Mouse (Mus musculus): Measurements from ENCODE around the gene Psap.
"Not testable (repeated sequence)": the region's sequence is repeated elsewhere in the genome, so short reads cannot be mapped to it uniquely, and the experiment has no call there.

Psap gene

DNA sequence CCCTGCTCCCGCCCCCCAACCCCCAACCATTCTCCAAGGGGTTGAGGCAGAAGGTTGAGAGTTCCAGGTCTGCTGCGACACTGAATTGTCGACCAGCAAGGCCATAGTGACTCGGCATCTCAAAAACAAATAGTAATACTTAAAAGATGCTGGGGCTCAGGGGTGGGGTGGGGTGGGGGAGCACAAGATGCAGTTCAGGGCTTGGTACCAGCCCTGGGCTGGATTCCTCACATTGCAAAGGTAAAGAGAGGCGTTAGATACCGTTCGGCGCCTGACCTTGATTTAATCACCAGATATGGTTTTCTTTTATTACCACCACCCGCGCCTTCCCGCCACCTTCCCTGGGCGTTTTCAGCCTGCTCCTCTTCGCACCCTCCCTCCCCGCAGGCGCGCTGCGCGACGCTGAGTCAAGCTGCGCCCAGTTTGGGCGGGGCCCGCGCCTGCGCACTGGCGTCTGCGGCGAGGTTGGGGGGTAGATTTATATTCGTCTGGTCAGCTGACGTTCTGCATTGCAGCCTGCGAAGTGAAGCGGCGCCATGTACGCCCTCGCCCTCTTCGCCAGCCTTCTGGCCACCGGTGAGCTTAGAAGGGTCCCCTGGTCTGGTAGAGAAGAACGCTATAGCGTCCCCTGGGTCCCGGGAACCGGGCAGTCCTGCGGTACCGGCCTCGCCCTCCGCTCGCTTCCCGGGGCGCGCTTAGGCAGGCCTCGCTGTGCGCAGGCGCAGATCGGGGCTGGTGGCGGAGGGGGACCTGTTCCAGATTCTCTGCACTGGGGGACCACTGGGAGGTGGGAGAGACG, at the start of gene Psap:
Gene Psap, plus strand, starts transcription at position 421 of the 799 bp plus-strand sequence.
- DNase-seq (ENCODE audit: low read depth, low spot score) = peak; percentile 94

DNA sequence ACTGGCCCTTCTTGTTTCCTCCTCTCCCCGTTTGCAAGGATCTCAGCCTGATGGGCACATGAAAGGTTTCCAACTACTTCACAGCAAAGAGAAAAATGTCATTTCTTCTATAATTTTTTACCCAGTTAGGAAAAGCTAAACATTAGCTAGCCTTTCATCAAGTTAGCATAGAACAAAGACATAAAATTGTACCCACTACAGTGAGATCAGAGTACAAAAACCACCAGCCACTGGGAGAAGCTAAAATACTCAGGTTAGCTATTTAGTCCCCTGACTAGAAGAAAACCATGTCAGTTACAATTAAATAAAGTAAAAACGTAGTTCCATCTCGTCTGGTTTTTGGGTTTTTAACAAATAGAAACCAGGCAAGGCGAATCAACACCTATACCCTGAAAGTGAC, 49.8 kb upstream of the Psap start:
- no peak for DNase-seq (ENCODE audit: low read depth, low spot score)

DNA sequence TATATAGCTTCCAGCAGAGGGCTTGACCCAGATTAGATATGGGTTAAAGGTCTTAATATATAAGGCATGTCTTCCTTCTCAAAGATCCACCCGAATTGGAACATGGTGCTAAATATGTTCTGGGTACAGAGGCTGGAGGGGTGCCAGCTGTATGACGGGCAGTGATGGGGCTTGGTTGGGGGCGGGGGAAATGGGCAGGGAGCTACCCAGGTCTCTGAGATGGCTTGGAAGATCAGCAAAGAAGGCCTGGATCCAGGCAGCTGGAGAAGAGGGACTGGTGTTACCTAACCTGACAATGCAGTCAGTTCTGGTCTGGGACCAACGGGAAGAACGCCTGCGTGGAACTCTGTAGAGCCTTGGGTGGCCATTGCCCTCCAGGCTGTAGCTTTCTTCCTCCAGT, 48.3 kb upstream of the Psap start:
- DNase-seq (ENCODE audit: low read depth, low spot score) = no peak

- no peak for DNase-seq (ENCODE audit: low read depth, low spot score)
Observed at GRCm38 (mm10) chr10:60230321-60231088, 46.9 kb upstream of the Psap start.

DNA sequence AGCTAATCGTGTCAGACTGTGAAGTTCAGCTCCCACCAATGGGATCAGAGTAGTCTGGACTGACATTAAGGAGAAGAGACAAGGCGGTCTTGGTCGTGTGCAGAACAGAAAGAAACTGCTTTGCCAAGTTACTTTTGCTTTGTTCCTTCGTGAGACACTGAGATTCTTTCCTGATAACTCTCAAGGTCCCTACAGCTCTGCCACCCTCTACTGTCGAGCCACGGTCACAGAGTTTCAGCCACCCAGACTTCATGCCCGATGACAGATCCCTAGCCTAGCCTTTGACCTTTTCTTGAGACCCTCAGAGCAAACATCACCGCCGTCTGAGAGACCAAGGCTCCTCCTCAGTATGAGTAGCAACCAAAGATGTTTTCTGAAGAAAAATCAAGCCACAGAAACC, 43.4 kb upstream of the Psap start:
- no peak for DNase-seq (ENCODE audit: low read depth, low spot score)

DNA sequence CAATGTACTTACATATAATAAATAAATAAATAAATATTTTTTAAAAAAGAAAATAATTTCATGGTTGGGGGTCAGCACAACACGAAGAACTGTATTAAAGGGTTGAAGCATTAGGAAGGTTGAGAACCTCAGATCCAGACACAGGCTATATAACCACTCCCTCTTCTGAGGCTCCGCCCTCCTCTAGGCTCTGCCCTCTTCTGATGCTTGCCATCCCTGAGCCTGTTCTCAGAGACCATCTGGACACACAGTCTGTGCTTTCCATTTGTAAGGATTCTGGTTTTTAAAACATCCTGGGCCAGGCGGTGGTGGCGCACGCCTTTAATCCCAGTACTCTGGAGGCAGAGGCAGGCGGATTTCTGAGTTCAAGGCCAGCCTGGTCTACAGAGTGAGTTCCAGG, 41.6 kb upstream of the Psap start:
- not testable (repeated sequence) for DNase-seq (ENCODE audit: low read depth, low spot score)

- peak; percentile 61 for DNase-seq (ENCODE audit: low read depth, low spot score)
Observed at GRCm38 (mm10) chr10:60237475-60238154, 39.8 kb upstream of the Psap start.

DNA sequence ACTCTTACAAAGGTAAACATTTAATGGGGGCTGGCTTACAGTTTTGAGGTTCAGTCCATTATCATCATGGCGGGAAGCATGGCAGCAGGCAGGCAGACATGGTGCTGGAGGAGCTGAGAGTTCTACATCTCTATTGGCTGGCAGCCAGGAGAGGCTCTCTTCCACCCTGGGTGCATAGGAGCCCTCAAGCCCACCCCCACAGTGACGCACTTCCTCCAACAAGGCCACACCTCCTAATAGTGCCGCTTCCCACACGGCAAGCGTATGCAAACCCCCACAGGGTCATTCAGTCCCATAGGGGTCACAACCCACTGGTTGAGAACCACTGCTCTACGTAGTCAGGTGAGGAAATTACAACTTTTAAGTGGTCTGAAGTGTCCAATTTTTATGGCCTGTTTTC, 37.0 kb upstream of the Psap start:
- no peak for DNase-seq (ENCODE audit: low read depth, low spot score)

- no peak for DNase-seq (ENCODE audit: low read depth, low spot score)
Observed at GRCm38 (mm10) chr10:60243941-60244340, 33.5 kb upstream of the Psap start.

DNA sequence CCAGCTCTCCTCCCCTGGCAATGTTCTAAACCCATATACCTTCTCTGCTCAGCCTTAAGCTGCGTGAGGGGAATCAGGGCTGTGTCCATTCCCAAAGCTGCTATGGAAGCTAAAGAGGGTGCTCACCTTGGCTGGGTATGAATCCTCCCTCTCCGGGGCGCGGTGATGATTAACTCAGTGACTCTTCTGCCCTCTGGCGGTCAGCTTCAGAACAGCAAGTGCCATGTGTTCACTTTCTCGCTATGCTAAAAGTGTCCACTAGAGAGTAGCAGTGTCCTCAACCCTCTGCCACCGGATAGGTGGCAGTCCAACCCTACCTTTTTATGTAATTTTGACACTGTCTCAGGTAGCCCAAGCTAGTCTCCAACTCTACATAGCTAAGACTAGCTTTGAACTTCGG, 32.4 kb upstream of the Psap start:
- DNase-seq (ENCODE audit: low read depth, low spot score) = peak; percentile 92

- DNase-seq (ENCODE audit: low read depth, low spot score) = no peak
Observed at GRCm38 (mm10) chr10:60245635-60246034, 31.8 kb upstream of the Psap start.

GRCm38 (mm10) chr10:60246519-60246918, 30.9 kb upstream of the Psap start:
- DNase-seq (ENCODE audit: low read depth, low spot score) = peak; percentile 80

- DNase-seq (ENCODE audit: low read depth, low spot score) = not testable (repeated sequence)
Observed at GRCm38 (mm10) chr10:60248345-60248744, 29.1 kb upstream of the Psap start.

- DNase-seq (ENCODE audit: low read depth, low spot score) = no peak
Observed at GRCm38 (mm10) chr10:60250426-60250965, 26.9 kb upstream of the Psap start.

GRCm38 (mm10) chr10:60252187-60252586, 25.2 kb upstream of the Psap start:
- DNase-seq (ENCODE audit: low read depth, low spot score) = no peak

DNA sequence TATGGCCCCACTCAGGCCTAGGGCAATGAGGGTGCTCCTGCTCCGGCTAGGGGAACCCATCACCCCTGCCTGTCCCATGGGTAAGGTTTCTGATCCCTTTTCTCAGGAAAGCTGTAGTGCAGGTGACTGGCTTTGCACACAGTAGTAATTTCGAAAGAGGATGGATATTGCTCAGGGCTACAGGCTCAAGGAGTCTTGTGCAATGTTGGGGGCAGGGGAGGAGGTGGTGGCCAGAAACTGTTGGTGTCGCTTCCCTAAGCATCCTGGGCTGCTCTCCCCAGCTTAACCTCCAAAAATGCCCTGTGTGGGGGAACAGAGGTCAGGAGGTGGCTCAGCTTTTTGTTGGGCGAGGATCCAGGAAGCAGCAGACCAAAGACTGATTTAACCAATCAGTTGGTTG, 24.8 kb upstream of the Psap start:
- DNase-seq (ENCODE audit: low read depth, low spot score) = no peak

DNA sequence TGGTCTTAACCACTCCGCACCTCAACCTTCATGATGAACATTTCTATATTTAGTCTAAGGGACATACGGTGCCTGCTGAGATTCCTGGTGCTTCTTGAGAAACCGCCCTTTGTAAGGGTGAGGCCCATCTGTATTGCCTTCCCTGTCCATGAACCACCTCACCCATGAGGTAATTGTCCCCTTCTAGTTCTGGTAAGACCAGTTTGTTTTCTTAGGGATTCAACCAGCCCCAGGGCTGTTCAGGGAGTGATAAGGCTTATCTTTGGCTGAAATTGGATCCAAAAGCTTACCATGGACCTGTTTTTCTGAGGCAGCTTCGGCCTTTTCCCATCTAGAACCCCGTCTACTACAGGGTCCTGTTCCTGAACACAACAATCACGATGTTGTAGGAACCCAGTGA, 21.3 kb upstream of the Psap start:
- no peak for DNase-seq (ENCODE audit: low read depth, low spot score)

- no peak for DNase-seq (ENCODE audit: low read depth, low spot score)
Observed at GRCm38 (mm10) chr10:60257261-60257825, 20.1 kb upstream of the Psap start.

DNA sequence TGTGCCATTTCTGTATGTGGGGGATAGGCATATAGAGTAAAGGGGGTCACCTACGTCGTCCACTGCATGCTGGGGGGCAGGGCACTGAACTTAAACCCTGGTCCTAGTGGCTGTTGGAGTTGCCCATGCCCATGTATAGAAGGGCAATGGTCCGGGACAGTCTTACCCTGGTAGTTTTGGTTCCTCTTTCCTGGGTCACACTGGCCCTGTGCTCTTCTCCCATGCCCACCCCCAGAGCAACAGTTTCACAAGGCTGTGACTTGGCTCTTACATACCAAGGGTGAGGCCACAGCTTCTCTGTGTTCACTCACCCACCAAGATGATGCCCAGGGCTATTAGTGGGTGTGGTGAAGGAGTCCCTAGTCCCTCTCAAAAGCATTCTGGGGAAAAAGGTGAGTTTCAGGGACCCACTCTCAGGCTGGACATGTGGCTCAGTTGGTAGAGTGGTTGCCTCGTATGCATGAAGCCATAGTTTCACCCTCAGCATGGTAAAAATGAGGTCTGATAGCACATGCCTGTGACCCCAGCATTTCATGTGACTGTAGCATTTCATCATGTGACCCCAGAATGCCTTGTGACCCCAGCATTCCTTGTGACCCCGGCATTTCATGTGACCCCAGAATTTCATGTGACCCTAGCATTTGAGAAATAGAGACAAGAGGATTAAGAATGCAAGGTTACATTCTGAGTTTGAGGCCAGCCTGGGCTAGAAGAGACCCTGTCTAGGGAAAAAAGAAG, 16.7 kb upstream of the Psap start:
- DNase-seq (ENCODE audit: low read depth, low spot score) = no peak

GRCm38 (mm10) chr10:60261530-60261929, 15.9 kb upstream of the Psap start:
- no peak for DNase-seq (ENCODE audit: low read depth, low spot score)

- DNase-seq (ENCODE audit: low read depth, low spot score) = no peak
Observed at GRCm38 (mm10) chr10:60262386-60262785, 15.0 kb upstream of the Psap start.
